Mouse (Mus musculus) macrophage (primary cell): ENCODE measurements around the gene Aspscr1. TPM values are rescaled to one million over a fixed set of nuclear protein-coding genes. Genes with fewer than 3 reads are reported as not detected.

Source experiments
- H3K27ac ChIP-seq: fragments of 350-480 bp; formaldehyde crosslinking; 2 replicates; pipeline ENCODE4 v1.9.0; 2021
- H3K36me3 ChIP-seq: fragments of 350-480 bp; formaldehyde crosslinking; 2 replicates; pipeline ENCODE4 v1.9.0; 2021; ENCODE audit errors: inconsistent target
- H3K4me3 ChIP-seq: fragments of 350-480 bp; formaldehyde crosslinking; 2 replicates; pipeline ENCODE4 v1.9.0; 2021; ENCODE audit errors: inconsistent target
- H3K79me2 ChIP-seq: fragments of 350-480 bp; formaldehyde crosslinking; 2 replicates; pipeline ENCODE4 v1.9.0; 2021; ENCODE audit errors: inconsistent target
- WGBS: methylation state at CpG from one replicate; pipeline ENCODE4 v1.1.7; 2026; ENCODE audit warnings: inconsistent platforms; ENCODE audit not compliant: missing documents; 5-methylcytosine and 5-hydroxymethylcytosine counted together
- polyA plus RNA-seq: library from polyadenylated mRNA; stranded (reverse); fragments of 250-400 nt; gene quantifications from 3 replicates; pipeline ENCODE4 v1.2.4, GENCODE M21; 2018; ENCODE audit warnings: inconsistent platforms

Aspscr1 gene
- polyA plus RNA-seq, 1 experiment from 2014 or later, result 21.6 TPM

DNA sequence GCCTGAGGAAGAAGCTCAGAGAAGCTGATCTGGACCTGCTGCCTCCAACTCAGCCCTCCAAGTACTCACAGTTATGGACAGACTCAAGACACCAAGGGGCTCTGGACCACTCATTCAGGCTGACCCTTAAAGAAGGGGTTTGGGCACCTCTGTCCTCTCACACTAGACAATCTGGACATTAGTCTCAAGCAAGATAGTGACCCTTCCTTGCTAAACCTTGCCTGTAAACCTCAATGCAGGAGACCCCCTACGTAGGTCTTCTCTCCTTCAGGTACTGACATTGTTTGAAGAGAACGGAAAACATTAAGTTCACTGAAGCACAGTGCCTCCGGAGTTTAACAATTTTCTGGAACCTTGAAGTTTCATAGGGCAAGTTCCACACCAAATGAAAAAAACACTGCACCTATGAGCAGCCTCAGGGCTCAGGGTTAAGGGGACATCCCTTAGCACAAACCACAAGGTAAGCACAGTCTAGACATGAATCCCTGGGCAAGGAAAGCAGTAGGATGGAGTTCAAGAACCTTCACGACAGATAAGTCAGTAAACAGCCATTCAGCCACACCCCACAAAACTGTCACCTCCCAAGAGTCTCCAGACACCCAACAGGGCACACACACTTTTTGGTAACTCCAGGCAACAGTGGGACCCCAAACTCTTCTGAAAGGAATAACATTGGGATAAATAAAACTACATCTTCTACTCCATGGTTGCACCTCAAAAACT, 40.9 kb upstream of the Aspscr1 start:
- peak overlapping the region; percentile 71 for H3K4me3 ChIP-seq
- peaks cover 65% of the 10 kb centered on the region for H3K79me2 ChIP-seq
- H3K27ac ChIP-seq, result peak overlapping the region; percentile 99
- WGBS, result 44% methylated on average over 4 of the region's 4 CpGs
- H3K36me3 ChIP-seq, result no peaks in the 10 kb centered on the region

DNA sequence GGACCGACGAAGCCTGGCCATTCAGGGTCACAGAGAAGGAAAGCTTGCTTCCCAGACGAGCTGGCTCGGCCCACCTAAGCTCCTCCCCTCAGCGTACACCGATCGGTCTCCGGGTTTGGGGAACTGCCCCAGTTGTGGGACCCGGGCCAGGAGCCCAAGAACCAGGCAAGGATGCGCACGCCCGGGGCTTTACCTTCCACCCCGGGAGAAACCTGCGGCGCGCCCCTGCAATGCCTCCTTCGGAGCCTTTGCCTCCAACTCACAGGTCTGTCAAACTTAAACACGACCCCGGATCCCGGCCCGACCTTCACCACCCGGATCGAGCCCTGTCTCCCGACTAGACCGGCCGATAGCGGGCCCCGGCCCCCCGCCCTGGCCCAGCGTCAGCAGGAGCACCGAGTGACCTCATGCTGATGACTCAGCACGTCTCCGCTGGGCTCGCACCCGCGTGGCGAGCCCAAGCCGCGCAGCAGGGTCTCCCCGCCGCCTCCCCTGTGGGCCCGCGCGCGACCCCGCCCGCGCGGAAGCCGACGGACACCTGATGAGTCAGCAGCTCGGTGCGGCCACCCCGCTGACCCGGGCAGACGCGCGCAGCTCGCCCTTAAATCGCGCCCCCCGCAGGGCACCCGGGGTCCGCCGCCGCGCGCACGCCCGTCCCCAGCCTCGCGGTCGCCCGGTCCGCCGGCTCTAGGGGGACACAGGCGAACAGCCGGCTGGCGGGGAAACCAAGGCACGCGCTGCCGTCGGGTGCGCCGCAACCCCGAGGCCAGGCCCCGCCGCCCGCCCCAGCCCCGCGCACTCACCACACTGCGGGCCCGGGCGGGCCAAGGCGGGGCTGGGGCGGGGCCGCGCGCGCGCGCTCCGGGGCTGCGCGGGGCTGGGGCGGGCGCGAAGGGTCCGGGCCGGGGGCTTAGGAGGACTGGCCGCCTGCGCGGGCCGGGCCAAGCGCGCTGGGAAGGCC, 39.9 kb upstream of the Aspscr1 start:
- Histone ChIP-seq H3K27ac (peak overlapping the region; percentile 99), H3K36me3 (no peaks in the 10 kb centered on the region), H3K79me2 (peaks cover 55% of the 10 kb centered on the region), H3K4me3 (peak overlapping the region; percentile 71)
- 1% methylated on average over 101 of the region's 116 CpGs for WGBS

GRCm38 (mm10) chr11:120633520-120634343, 39.0 kb upstream of the Aspscr1 start, which contains the start of gene Mafg:
Gene Mafg (minus strand): TSS chr11:120633600.
- 18% methylated on average over 55 of the region's 58 CpGs for WGBS
- no peaks in the 10 kb centered on the region for H3K36me3 ChIP-seq
- H3K79me2 ChIP-seq, result peaks cover 46% of the 10 kb centered on the region
- peak within 1 kb of the TSS; percentile 99 for H3K27ac ChIP-seq
- H3K4me3 ChIP-seq, result peak within 1 kb of the TSS; percentile 71

- 93% methylated on average over 5 of the region's 5 CpGs for WGBS
These were observed 38.0 kb upstream of the Aspscr1 start for GRCm38 (mm10) chr11:120634810-120635209.

DNA sequence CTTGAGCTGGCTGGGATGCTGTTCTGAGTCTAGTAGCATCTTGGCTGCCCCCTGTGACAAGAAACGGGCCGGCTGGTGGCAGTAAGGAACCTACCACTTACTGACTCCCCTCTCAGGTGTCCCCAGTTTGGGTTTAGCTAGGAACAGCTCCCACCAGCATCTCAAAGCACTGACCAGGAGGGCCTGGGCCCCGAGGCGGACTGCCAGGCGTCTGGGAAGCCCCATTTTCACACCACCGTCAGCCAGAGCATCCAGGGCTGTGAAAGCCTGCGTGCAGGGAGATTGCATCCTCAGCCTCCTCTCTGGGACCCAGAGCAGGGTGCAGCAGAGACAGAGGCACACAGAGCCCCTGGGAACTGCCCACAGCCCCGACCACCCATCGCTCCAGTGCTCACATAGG, 31.5 kb upstream of the Aspscr1 start:
- WGBS, result 86% methylated on average over 9 of the region's 9 CpGs
- no peaks in the 10 kb centered on the region for H3K36me3 ChIP-seq
- no peak overlapping the region for H3K4me3 ChIP-seq
- H3K27ac ChIP-seq, result no peak overlapping the region
- no peaks in the 10 kb centered on the region for H3K79me2 ChIP-seq

More at GRCm38 (mm10) chr11:120634810-120635209, 38.0 kb upstream of the Aspscr1 start:
- Histone ChIP-seq H3K4me3 (no peak overlapping the region), H3K27ac (no peak overlapping the region), H3K36me3 (no peaks in the 10 kb centered on the region), H3K79me2 (peaks cover 37% of the 10 kb centered on the region)

DNA sequence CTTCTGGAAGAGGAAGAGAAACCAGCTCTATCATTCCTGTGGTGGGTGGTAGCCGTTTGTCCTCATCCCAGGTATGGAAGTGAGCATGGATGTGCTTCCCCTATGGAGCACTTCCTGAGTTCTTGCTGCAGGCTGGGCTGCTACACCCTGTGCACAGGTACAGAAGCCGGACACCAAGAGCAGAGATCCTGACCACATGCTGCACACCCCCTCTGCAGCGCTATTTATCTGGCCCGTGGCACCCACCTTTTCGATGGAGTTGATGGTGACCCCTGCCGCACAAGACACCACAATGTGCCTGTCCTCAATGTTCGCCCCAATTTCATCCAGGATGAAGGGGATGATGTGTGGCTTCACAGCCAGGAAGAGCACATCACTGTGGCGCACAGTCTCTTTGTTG, 30.9 kb upstream of the Aspscr1 start:
- Histone ChIP-seq H3K27ac (no peak overlapping the region), H3K79me2 (no peaks in the 10 kb centered on the region), H3K4me3 (no peak overlapping the region), H3K36me3 (no peaks in the 10 kb centered on the region)
- WGBS, result 78% methylated on average over 8 of the region's 8 CpGs

GRCm38 (mm10) chr11:120642939-120643600, 29.7 kb upstream of the Aspscr1 start:
- no peaks in the 10 kb centered on the region for H3K36me3 ChIP-seq
- WGBS, result 3% methylated on average over 18 of the region's 18 CpGs

GRCm38 (mm10) chr11:120643601-120643987, 29.2 kb upstream of the Aspscr1 start, which contains the start of gene Pycr1:
Gene Pycr1 (minus strand): TSS chr11:120643769.
- 0% methylated on average over 15 of the region's 15 CpGs for WGBS
- H3K27ac ChIP-seq, result no peak within 1 kb of the TSS
- H3K4me3 ChIP-seq, result peak within 1 kb of the TSS; percentile 34
- H3K36me3 ChIP-seq, result no peaks in the 10 kb centered on the region
- no peaks in the 10 kb centered on the region for H3K79me2 ChIP-seq

More at GRCm38 (mm10) chr11:120642939-120643600, 29.7 kb upstream of the Aspscr1 start:
- H3K4me3 ChIP-seq, result peak overlapping the region; percentile 34
- no peak overlapping the region for H3K27ac ChIP-seq
- H3K79me2 ChIP-seq, result no peaks in the 10 kb centered on the region

DNA sequence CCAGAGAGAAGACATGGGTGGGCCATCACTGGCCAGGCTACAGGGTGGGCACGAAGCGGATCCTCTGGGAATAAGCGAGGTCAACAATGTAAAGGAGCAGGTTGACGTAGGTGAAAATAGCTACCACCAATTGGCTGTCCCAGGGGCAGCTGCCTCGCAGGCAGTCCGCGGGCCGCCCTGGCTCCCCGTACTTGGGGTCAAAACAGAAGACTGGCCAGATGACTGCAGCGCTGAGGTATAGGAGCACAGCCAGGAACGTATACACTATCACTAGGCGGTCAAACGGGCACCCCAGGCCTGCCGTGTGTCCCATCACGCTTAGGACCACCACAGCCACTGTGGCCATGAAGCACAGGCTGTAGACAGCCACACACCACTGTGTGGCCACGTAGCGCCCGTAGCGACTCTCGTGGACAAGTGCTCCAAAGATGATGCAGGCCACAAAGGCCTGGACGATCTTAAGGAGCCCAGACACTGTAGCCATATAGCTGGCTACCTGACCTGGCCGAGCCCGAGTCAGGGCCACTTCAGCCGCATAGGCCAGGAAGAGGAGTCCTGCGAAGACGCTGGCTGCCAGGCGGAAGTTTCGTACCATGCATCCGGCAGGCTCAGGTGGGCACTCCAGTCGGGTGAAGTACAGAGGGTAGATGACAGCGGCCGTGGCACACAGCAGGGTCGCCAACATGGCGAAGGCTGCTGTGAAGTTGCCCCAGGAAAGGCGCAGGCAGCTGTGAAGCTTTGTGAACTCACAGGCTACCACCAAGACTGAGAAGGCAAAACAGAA, 25.5 kb upstream of the Aspscr1 start:
- Histone ChIP-seq H3K4me3 (no peak overlapping the region), H3K79me2 (no peaks in the 10 kb centered on the region), H3K36me3 (no peaks in the 10 kb centered on the region), H3K27ac (no peak overlapping the region)
- 96% methylated on average over 28 of the region's 35 CpGs for WGBS

- H3K27ac ChIP-seq, result peak within 1 kb of the TSS; percentile 19; the same call in 1 of the 2 replicates
- WGBS, result 8% methylated on average over 13 of the region's 13 CpGs
- H3K36me3 ChIP-seq, result no peaks in the 10 kb centered on the region
These were observed 24.7 kb upstream of the Aspscr1 start, which contains the start of gene Myadml2 for GRCm38 (mm10) chr11:120648001-120648476. Gene Myadml2 (minus strand): TSS chr11:120648158.

DNA sequence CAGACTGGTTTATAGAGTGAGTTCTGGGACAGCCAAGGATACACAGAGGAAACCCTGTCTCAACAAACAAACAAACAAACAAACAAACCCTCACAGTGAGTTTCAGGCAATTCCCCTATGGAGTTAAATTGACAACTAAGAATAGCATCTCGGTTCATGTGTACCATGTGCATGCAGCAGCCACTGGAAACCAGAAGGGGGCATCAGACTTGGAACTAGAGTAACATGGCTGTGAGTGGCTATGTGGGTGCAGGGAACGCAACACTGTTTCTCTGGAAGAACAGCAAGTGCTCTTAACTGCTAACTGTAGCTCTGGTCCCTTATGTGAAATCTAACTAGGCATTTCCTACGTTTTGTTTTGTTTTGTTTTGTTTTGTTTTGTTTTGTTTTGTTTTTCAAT, 20.9 kb upstream of the Aspscr1 start:
- 95% methylated on average over 3 of the region's 3 CpGs for WGBS
- Histone ChIP-seq H3K36me3 (no peaks in the 10 kb centered on the region), H3K79me2 (no peaks in the 10 kb centered on the region), H3K4me3 (no peak overlapping the region), H3K27ac (no peak overlapping the region)

More at GRCm38 (mm10) chr11:120648001-120648476, 24.7 kb upstream of the Aspscr1 start, which contains the start of gene Myadml2:
- H3K79me2 ChIP-seq, result no peaks in the 10 kb centered on the region
- peak within 1 kb of the TSS; percentile 18; the same call in 1 of the 2 replicates for H3K4me3 ChIP-seq

GRCm38 (mm10) chr11:120654741-120655140, 18.0 kb upstream of the Aspscr1 start:
- no peaks in the 10 kb centered on the region for H3K36me3 ChIP-seq
- WGBS, result 97% methylated on average over 3 of the region's 3 CpGs

DNA sequence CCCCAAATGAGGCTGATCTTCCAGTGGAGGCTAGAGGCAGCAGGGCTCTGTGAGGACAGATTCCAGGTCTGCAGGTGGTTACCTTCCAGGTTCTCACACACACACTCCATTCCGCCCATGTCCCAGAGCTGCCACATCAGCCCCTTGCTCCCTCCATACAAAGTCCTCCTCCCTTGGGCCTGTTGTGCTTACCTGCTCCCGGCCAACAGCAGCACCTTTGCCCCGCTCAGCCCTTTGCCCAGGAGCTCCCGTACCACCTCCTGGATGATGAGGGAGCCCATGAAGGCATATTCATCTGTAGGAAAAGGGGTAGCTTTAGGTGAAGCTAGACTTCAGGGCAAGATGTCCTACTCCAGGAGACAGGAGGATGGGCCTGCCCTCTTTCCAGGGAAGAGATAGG, 15.5 kb upstream of the Aspscr1 start:
- H3K79me2 ChIP-seq, result no peaks in the 10 kb centered on the region
- no peak overlapping the region for H3K4me3 ChIP-seq
- H3K27ac ChIP-seq, result no peak overlapping the region
- no peaks in the 10 kb centered on the region for H3K36me3 ChIP-seq
- 92% methylated on average over 4 of the region's 4 CpGs for WGBS

More at GRCm38 (mm10) chr11:120654741-120655140, 18.0 kb upstream of the Aspscr1 start:
- Histone ChIP-seq H3K79me2 (no peaks in the 10 kb centered on the region), H3K4me3 (no peak overlapping the region), H3K27ac (no peak overlapping the region)
